ENCODE assay signal across 8 mouse cellular contexts in genomic region chr3:65954499-65955391, GRCm38 (mm10). TPM values are rescaled to one million over a fixed set of nuclear protein-coding genes. Genes with fewer than 3 reads are reported as not detected.
DNase-seq lines count a peak whose midpoint lies in the region; ATAC-seq and TF ChIP-seq lines count a peak whose summit lies in the region.
"Had no signal": no experiment of that assay in that cellular context is flagged by ENCODE, and none has a peak within 500 bp of the region (broad histone marks: within the 10 kb centered on the region; RNA-seq: fewer than 3 reads in every experiment).

No protein-coding gene starts in this region.

- no peaks in the 10 kb centered on the region for H3K9me3 ChIP-seq in lung, embryonic 16.5 days (ENCODE audit: control insufficient read depth, low read length)
- no peaks in the 10 kb centered on the region for H3K9me3 ChIP-seq in embryonic facial prominence, embryonic 10.5 days
- no peaks in the 10 kb centered on the region for H3K9me3 ChIP-seq in intestine, embryonic 15.5 days

- peak overlapping the region; percentile 18; the same call in 1 of the 2 replicates for H3K4me3 ChIP-seq in lung, embryonic 16.5 days (ENCODE audit: low read length)
- H3K4me3 ChIP-seq in lung, adult 2 months (replicated peaks; ENCODE audit: extremely low read depth, low read depth, low read length): no peak overlapping the region
- 0 out of 2 replicates have a peak overlapping the region, but pooled peaks have one; percentile 15 for H3K4me3 ChIP-seq in embryonic facial prominence, embryonic 10.5 days
- H3K4me3 ChIP-seq in intestine, embryonic 15.5 days (replicated peaks): no peak overlapping the region

- WGBS in lung, embryonic 16.5 days: 58% methylated on average over 8 of the region's 8 CpGs
- 45% methylated on average over 8 of the region's 8 CpGs for WGBS in lung, adult 2 months
- WGBS in embryonic facial prominence, embryonic 10.5 days: 73% methylated on average over 8 of the region's 8 CpGs
- 68% methylated on average over 8 of the region's 8 CpGs for WGBS in intestine, embryonic 15.5 days

- no peak for DNase-seq in lung, adult 2 months
- no peak for DNase-seq in embryonic facial prominence, embryonic 10.5 days (ENCODE audit: low spot score)
- peak; percentile 73 for DNase-seq in retina, embryonic 14.5 days (ENCODE audit: low spot score)
- no peak for DNase-seq in urinary bladder, postnatal 36 days (ENCODE audit: low spot score in 2 of 2)
- DNase-seq: cerebellum, adult 11 months had no signal

- no peaks in the 10 kb centered on the region for H3K27me3 ChIP-seq in lung, embryonic 16.5 days (ENCODE audit: control insufficient read depth, insufficient read depth, low read depth, low read length)
- no peaks in the 10 kb centered on the region for H3K27me3 ChIP-seq in embryonic facial prominence, embryonic 10.5 days (replicated peaks; ENCODE audit: low read depth, poor library complexity, severe bottlenecking)
- H3K27me3 ChIP-seq in intestine, embryonic 15.5 days (replicated peaks): no peaks in the 10 kb centered on the region

- no peak overlapping the region for H3K9ac ChIP-seq in lung, embryonic 16.5 days (ENCODE audit: low read length)
- H3K9ac ChIP-seq in intestine, embryonic 15.5 days: no peak overlapping the region

- no peak overlapping the region for H3K27ac ChIP-seq in lung, embryonic 16.5 days (ENCODE audit: low read length)
- no peak overlapping the region for H3K27ac ChIP-seq in embryonic facial prominence, embryonic 10.5 days (replicated peaks)
- no peak overlapping the region for H3K27ac ChIP-seq in intestine, embryonic 15.5 days

- no peak for ATAC-seq in lung, embryonic 16.5 days (ENCODE audit: low read depth)
- no peak for ATAC-seq in intestine, embryonic 15.5 days
- ATAC-seq in frontal cortex, adult (ENCODE audit: low TSS enrichment): no peak

- H3K36me3 ChIP-seq in lung, embryonic 16.5 days (ENCODE audit: control insufficient read depth, insufficient read depth, low read length): peaks cover 26% of the 10 kb centered on the region
- H3K36me3 ChIP-seq in embryonic facial prominence, embryonic 10.5 days (replicated peaks): peaks cover 73% of the 10 kb centered on the region
- H3K36me3 ChIP-seq in intestine, embryonic 15.5 days: peaks cover 6% of the 10 kb centered on the region; the same call in 1 of the 2 replicates

- peaks cover 32% of the 10 kb centered on the region for H3K4me1 ChIP-seq in lung, embryonic 16.5 days (replicated peaks; ENCODE audit: control insufficient read depth, insufficient read depth, low read length)
- peaks cover 34% of the 10 kb centered on the region for H3K4me1 ChIP-seq in lung, adult 2 months (ENCODE audit: control insufficient read depth, insufficient read depth, low read length)
- H3K4me1 ChIP-seq in embryonic facial prominence, embryonic 10.5 days: peaks cover 49% of the 10 kb centered on the region
- peaks cover 13% of the 10 kb centered on the region for H3K4me1 ChIP-seq in intestine, embryonic 15.5 days (replicated peaks)

- no peak for TF ChIP-seq POLR2A in lung, adult 2 months (IDR thresholded peaks at IDR 0.05; ENCODE audit: borderline replicate concordance, extremely low read depth, low read depth, low read length)

- no peak for TF ChIP-seq CTCF in lung, adult 2 months (IDR thresholded peaks at IDR 0.05; ENCODE audit: insufficient read depth, low read length)

- peak overlapping the region; percentile 35; the same call in 1 of the 2 replicates for H3K4me2 ChIP-seq in lung, embryonic 16.5 days (ENCODE audit: low read depth, low read length)
- peak overlapping the region; percentile 43 for H3K4me2 ChIP-seq in intestine, embryonic 15.5 days (replicated peaks)

RNA-seq across cellular contexts. Expression of gene Ccnl1, which starts 3.3 kb away (rescaled TPM):
- polyA plus RNA-seq in lung, embryonic 16.5 days (2015; fragmentation: Nextera tagmentation; extraction: Ambion mirVana): 105 and 114 TPM in 2 replicates
- polyA plus RNA-seq in lung, adult 2 months (2012; rRNA removed): 51.4 and 75.1 TPM in 2 replicates
- polyA plus RNA-seq in embryonic facial prominence, embryonic 10.5 days (2016; fragmentation: Nextera tagmentation; extraction: Ambion mirVana): 102 and 104 TPM in 2 replicates
- polyA plus RNA-seq in intestine, embryonic 15.5 days (2015; fragmentation: Nextera tagmentation; extraction: Ambion mirVana): 93.2 and 97.2 TPM in 2 replicates

Comparison
In these comparisons a context has a peak if more than half of its experiments do, and no peak if none do; other contexts are left out.
1. H3K4me3 ChIP-seq: peak in lung, embryonic 16.5 days (single experiment) and embryonic facial prominence, embryonic 10.5 days (single experiment); none in lung, adult 2 months (single experiment) and intestine, embryonic 15.5 days (single experiment).